Mouse (Mus musculus) MEL (cell line): ENCODE measurements around the gene Podnl1.

Experiments used
- CTCF ChIP-seq, 3 experiments: IDR thresholded peaks in 2 of 3; conservative IDR thresholded peaks in 1 of 3; 2 replicates each; pipeline ENCODE4 v1.5.1; 2011 to 2012; ENCODE audit warnings: low read length in 3 of 3, low read depth in 2 of 3, mild to moderate bottlenecking in 2 of 3, improper control_type of control experiment in 1 of 3, inconsistent platforms in 1 of 3, mixed read lengths in 1 of 3, moderate library complexity in 1 of 3; ENCODE audit not compliant: control insufficient read depth in 1 of 3, insufficient read depth in 1 of 3, poor library complexity in 1 of 3, severe bottlenecking in 1 of 3
- RAD21 ChIP-seq: IDR thresholded peaks from 2 replicates; pipeline ENCODE4 v1.6.1; 2011; ENCODE audit warnings: mild to moderate bottlenecking, low read depth, low read length, improper control_type of control experiment

- peak in 2 of 3 experiments; percentile 45 to 56; a peak in 5 of 6 replicates for TF ChIP-seq CTCF (IDR thresholded peaks at IDR 0.05 in 2 of 3, conservative IDR thresholded peaks at IDR 0.05 in 1 of 3; ENCODE audit: control insufficient read depth in 1 of 3, insufficient read depth in 1 of 3, low read depth in 2 of 3, low read length in 3 of 3, poor library complexity in 1 of 3, severe bottlenecking in 1 of 3)
- peak; percentile 23 for TF ChIP-seq RAD21
These were observed 48.1 kb downstream of the Podnl1 start for GRCm38 (mm10) chr8:84173861-84174260.
